Mouse (Mus musculus): ENCODE results near the gene Tmem26. TPM values are rescaled to one million over a fixed set of nuclear protein-coding genes. Genes with fewer than 3 reads are reported as not detected.

The Tmem26 gene
- polyA plus RNA-seq, 1 experiment from 2014 or later, result 4.0 TPM

DNA sequence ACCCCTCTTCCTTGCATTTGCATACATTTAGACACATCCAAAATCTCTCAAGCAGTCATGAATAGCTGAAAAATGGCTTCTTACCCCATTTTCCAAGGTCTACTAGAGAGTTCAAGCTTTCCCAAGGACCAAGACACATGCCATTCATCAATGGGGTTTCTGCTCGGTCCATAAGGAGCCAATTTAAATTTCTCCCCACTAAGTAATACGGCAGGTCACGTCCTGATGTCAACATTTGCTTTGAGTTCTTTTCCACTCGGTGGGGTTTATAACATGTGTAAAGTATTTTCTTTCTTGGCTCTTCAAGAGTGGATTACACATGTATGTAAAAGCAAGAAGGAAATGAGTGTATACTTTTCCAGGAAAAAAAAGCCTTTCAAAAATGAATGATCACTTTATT, 93.8 kb downstream of the Tmem26 start:
- Histone ChIP-seq H3K9me3 (replicated peaks) (no peaks in the 10 kb centered on the region), H3K4me1 (replicated peaks) (no peaks in the 10 kb centered on the region), H3K4me3 (no peak overlapping the region), H3K27ac (no peak overlapping the region), H3K36me3 (no peaks in the 10 kb centered on the region), H3K4me2 (no peak overlapping the region), H3K27me3 (no peaks in the 10 kb centered on the region), H3K9ac (no peak overlapping the region)
- ATAC-seq (replicated peaks; ENCODE audit: insufficient number of reproducible peaks, insufficient read depth, low FRiP score, low read depth), result no peak
- WGBS, result 71% methylated on average over 4 of the region's 4 CpGs

GRCm38 (mm10) chr10:68818065-68818759, 94.8 kb downstream of the Tmem26 start:
- no peaks in the 10 kb centered on the region for H3K4me1 ChIP-seq (replicated peaks)
- no peak overlapping the region for H3K9ac ChIP-seq
- WGBS, result 70% methylated on average over 10 of the region's 10 CpGs
- no peaks in the 10 kb centered on the region for H3K9me3 ChIP-seq (replicated peaks)
- no peak overlapping the region for H3K4me3 ChIP-seq
- ATAC-seq (replicated peaks; ENCODE audit: insufficient number of reproducible peaks, insufficient read depth, low FRiP score, low read depth), result no peak
- no peak overlapping the region for H3K4me2 ChIP-seq
- H3K36me3 ChIP-seq, result no peaks in the 10 kb centered on the region
- H3K27ac ChIP-seq, result no peak overlapping the region
- no peaks in the 10 kb centered on the region for H3K27me3 ChIP-seq

DNA sequence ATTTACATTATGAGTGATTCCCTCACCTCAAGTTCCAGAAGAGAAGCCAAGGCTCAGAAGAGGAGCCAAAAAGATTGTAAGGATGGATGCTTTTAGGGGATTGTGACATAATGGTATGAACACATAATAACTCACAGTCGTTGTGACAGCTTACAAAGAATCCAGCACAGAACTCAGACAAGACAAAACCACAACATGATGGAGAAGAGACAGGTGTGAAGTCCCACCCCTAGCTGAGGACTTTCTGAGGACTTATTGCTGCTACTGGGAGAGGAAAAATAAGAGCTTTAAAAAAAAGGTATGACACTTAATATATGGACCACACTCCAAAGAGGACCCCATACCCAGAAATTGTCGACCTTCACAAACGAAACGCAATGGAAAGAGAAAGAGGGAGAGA, 101.1 kb downstream of the Tmem26 start:
- Histone ChIP-seq H3K4me3 (no peak overlapping the region), H3K4me2 (no peak overlapping the region), H3K36me3 (no peaks in the 10 kb centered on the region), H3K4me1 (replicated peaks) (no peaks in the 10 kb centered on the region), H3K27ac (no peak overlapping the region), H3K9ac (no peak overlapping the region), H3K27me3 (no peaks in the 10 kb centered on the region), H3K9me3 (replicated peaks) (no peaks in the 10 kb centered on the region)
- no peak for ATAC-seq (replicated peaks; ENCODE audit: insufficient number of reproducible peaks, insufficient read depth, low FRiP score, low read depth)
- WGBS, result 79% methylated on average over 4 of the region's 4 CpGs

Other genes with a start within 250 kb of the Tmem26 start
- gene Cabcoco1, start 181.8 kb upstream of the Tmem26 start, polyA plus RNA-seq (2015; fragmentation: Nextera tagmentation; extraction: Ambion mirVana), result 35.0 and 40.6 TPM in 2 replicates